Mouse (Mus musculus) stomach, postnatal 0 days (tissue): ENCODE measurements around the gene Oxgr1.

Experiments
- CTCF ChIP-seq: IDR thresholded peaks from 2 replicates; pipeline ENCODE4 v1.5.1; 2016; ENCODE audit warnings: antibody characterized with exemption, low read depth, mild to moderate bottlenecking, moderate library complexity
- EP300 ChIP-seq: optimal IDR thresholded peaks from 2 replicates; pipeline ENCODE3; 2016; ENCODE audit warnings: antibody characterized with exemption

DNA sequence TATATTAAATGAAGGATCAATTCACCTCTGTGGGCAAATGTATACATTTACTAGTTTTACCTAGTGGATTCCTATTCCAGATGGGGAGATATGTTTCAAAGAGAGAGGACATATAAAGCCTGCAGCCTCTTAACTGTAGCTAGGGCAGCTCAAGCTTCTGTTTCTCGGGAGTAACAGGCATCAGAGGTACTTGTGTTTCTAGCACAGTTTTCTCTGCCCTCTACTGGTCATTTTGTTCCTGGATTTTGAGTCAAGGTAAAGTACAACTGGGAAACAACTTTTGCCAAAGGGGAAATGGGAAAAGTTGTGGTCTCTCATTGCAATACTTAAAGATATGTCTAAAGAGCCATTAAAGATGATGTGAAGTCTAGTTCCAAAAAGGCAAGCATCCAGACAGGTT lies 37.1 kb downstream of the Oxgr1 start:
- TF ChIP-seq CTCF: peak; percentile 71
- TF ChIP-seq EP300: no peak
